Mouse (Mus musculus) common myeloid progenitor, adult 5-6 weeks (primary cell): Measurements from ENCODE around the gene Ccdc155. TPM values are rescaled to one million over a fixed set of nuclear protein-coding genes. Genes with fewer than 3 reads are reported as not detected.
"Not testable (repeated sequence)": the region's sequence is repeated elsewhere in the genome, so short reads cannot be mapped to it uniquely, and the experiment has no call there.

Source experiments
- ATAC-seq: replicated peaks from 2 replicates; pipeline ENCODE4 v1.8.0; 2016; ENCODE audit warnings: low read depth, mild to moderate bottlenecking, moderate TSS enrichment, inconsistent platforms; ENCODE audit not compliant: poor library complexity, severe bottlenecking
- total RNA-seq: library from RNA; stranded (forward); fragments of 200-1000, 187-1606 nt; gene quantifications from 2 replicates; pipeline ENCODE4 v1.2.3, GENCODE M21; 2017

Ccdc155 gene
- total RNA-seq, 1 experiment from 2014 or later = 0.18 TPM

DNA sequence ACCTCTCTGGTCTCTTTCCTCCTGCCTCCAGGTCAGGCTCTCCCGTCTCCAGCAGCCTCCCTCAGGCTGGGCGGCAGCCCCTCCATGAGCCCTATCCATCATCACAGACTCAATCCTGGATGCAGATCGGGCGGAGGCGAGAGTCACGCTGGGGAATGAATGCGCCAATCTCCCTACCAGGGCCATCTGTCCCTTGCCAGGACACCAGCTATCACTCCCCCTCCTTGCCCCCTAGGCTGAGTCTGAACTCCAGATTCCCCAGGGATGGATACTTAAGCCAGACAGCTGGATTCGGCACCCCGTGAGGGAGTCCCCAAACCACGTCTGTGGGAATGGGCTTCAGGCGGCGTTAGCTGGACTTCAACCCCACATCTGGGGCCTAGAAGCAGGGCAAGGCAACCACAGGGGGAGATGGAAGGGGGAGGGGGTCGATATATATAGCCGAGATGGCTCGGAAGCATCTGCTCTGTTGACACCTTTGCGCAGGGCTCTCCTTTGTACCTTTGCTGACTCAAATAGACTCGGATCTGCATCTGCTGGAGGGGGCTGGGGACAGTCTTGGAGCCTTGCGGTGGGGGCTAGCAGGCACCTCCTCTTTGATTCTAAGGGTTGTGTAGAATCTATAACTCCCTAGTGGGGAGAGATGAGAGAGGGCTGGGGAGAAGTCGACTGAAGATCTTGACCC is 36.8 kb downstream of the Ccdc155 start:
- ATAC-seq = no peak

GRCm38 (mm10) chr7:45166950-45167401 is 37.7 kb downstream of the Ccdc155 start:
- no peak for ATAC-seq

DNA sequence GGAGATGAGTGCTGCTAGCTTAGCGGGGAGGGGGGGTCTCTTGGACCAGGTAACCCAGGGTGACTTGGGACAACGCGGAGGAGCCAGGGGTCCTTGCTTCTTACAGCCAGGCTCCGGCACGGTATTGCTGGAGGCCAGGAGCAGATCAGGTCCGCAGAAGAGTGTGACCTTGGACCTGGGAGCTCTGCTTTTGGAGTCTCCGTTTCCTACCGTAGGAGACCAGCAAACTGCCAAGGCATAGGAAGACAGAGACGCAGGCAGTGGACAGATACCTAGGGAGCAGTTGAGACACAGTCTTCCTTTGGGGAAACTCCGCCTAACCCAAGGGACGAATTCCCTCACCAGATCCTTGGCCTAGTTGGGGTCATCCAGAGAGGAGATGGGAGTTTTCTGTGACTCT is 39.0 kb downstream of the Ccdc155 start:
- no peak for ATAC-seq

DNA sequence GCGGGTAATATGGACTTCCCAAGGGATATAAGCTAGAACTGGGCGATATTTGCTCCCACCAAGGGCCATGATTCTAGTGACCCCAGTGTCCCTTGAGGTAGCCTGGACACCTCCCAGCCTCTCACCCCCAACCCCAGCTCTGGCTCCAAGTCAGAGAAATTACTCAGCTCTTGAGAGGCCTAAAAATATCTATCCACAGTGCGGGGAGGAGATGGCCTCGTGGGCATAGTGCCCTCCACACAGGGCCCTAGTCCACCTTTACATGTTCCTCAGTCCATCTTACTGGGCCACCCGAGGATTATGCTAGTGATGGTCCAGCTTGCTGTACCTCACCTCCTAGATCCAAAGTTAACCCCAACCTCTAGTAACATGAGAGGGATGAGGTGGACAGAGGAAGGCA is 39.9 kb downstream of the Ccdc155 start:
- no peak for ATAC-seq

DNA sequence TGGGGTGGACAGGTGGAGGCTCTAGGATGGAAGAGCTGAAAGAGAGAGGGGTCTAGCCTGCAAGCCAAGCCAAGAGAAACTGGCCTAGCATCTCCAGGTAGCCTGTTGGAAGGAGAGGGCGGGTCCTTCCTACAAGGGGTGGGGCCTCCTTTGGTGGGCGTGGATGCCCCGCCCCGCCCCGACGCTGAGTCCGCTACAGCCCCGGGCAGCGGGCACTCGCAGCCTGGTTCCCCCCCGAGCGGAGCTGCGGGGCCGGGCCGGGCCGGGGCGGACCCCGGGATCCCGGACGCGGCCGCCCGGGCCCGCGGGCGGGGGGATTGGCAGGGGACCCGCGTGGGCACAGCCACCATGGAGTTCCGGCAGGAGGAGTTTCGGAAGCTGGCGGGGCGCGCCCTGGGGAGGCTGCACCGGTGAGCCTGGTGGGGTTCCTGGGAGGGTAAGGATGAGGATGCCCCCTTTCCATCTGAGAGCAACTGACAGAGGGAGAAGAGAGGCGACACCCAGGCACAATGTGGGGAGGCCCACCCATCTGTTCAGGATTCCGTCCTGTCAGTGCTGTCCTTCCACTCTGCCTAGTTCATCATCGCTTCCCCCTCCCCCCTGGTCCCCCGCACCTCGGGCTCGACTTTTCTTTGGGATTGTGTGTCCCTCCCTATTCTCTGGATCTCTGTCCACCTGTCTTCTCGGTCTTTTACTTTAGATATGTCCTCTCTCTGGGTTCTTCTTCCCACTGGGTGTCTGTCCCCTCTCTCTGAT is 40.8 kb downstream of the Ccdc155 start, which contains the start of gene Slc17a7:
Gene Slc17a7 (plus strand): TSS at position 215 of the 756 bp plus-strand sequence.
- peak; percentile 36; the same call in 1 of the 2 replicates for ATAC-seq

DNA sequence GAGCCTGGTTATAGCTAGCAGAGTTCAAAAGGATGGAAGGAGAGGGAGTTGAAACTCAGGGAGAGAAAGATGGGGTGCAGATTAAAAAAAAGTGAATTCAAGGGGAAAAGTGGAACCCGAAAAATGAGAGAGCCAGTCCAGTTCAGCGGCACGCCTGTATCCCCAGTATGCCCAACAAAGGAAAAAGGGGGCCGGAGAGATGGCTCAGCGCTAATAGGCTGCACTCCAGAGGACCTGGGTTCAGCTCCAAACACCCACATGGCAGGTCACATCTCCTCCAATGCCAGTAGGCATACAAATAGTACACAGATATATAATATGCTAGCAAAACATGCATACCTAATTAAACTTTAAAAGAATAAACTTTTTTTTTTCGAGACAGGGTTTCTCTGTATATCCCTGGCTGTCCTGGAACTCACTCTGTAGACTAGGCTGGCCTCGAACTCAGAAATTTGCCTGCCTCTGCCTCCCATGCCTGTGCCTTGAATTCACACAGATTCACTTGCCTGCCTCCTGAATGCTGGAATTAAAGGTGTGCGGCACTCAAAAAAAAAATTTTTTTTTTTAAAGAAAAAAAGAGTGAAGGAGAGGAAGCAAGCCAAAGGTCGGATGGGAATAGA is 41.6 kb downstream of the Ccdc155 start:
- no peak for ATAC-seq

- no peak for ATAC-seq
These were observed 42.1 kb downstream of the Ccdc155 start for GRCm38 (mm10) chr7:45162551-45162950.

DNA sequence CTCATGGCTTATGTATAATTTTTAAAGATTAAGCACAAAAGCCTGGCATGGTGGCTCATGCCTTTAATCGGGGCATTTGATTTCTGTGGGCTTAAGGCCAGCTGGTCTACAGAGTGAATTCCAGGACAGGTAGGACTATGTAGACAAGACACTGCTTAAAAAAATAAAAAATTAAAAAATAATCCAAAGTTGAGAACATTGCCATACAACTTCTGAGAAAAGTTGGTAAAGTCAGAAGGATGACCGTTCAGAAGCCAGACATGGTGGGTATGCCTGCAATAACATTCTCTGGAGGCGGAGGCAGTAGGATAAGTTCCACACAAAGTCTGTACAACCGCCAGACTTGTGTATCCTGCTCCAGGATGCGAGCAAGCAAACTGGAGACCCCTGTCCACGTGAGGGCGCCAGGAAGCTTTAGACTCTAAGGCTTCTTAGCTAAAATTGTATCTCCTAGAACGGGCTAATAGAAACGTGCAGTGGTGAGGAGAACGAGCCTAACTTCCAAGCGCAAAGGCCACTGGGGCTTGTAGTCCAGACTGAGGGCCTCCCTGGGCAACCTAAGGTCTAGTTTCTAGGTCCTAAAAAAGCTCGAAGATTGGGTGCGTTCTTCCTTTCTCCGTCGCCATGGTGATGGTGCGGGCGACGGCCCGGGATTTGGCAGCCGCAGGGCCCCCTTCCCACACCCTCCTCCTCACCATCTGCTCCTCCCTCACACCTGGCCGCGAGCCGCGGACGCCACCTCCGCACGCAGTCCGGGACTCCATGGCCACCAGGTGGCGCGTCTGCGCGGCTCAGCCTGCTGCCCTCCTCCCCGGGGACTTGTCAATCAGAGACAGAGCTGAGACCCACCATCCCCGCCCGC is 42.8 kb downstream of the Ccdc155 start:
- peak; percentile 89 for ATAC-seq

DNA sequence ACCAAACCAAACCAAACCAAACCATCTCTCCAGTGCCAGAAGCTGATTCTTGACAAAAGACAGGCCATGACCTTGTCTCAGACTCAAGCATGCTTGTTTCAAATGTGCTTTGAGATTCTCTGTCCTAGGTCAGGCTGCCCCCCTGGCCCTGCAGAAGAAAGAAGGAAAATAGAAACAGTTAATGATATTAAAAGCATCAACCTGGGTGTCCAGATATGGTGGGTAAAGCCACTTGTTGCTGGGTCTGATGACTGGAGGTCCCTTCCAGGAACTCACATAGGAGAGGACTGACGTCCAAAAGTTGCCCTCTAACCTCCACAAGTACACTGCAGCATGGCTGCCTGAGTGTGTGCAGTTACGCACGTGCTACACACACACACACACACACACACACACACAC is 43.8 kb downstream of the Ccdc155 start:
- ATAC-seq = no peak

DNA sequence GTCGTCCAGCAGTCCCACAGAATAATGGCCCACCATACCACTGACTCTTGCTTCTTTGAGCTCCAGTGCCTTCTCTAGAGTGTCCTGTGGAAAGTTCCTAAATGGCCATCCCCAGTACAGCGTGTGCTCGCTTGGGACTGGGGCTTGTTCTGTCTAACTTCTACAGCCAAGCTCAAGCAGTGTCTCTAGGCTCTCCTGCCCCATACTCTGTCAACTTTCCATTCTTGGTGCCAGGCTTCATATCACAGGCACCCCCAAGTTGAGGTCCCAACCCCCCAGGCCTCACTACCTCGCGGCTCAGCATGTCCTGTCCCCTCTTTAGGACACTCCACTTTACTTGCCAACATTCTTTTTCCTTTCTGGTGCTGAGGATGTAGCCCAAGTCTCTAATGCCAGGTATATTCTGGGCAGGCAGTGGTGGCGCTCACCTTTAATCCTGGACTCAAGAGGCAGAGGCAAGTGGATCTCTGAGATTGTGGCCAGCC is 44.3 kb downstream of the Ccdc155 start:
- ATAC-seq = no peak

- ATAC-seq = no peak
These were observed 45.7 kb downstream of the Ccdc155 start for GRCm38 (mm10) chr7:45158991-45159390.

DNA sequence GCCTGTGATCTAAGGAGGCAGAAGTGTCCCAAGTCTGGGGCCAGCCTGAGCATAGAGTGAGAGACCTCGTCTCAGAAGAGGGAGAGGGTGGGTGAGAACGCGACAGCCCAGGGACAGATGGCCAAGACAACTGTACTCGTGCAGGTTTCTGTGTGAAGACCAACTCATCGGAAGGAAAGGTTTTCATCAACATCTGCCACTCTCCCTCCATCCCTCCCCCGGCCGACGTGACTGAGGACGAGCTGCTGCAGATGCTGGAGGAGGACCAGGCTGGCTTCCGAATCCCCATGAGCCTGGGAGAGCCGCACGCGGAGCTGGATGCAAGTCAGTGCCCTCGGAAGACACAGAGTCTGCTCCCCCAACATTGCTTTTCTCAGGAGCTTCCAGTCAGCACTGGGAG is 47.2 kb downstream of the Ccdc155 start:
- no peak for ATAC-seq

DNA sequence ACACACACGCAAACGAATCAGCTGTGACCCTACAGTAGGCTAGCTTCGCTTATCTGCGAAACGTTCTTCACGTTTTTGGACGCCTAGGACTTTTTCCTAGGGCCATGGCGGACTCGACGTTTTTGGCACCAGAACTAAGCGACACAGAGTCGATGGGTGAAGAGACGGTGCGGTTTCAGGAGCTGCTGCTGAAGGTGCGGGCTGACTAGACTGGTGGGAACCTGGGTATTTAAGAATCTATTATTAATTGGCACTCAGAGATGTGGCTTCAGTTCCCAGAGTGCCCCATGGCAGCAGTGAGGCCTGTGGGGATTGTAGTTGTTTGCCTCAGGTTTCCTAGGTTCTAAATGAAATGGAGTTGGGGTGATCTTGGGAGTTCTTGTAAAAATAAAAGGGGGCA is 48.5 kb downstream of the Ccdc155 start:
- no peak for ATAC-seq

DNA sequence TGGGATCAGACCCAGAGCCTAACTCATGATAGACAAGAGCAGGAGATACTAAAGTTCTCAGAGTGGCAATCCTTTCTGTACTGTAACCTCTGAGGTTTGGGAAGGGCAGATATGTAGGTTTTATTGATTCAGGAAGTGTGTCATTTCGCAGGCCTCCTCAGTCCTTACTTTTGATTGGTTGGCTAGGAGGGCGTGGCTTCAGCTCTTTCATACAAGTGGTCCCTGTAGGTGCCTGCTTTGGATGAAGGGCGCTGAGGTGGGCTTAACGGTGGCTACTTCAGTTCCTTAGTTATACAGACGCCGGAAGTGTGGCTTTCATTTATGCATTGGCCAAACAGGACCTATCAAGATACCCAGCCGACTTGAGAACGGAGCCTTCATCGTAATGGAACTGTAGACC is 49.1 kb downstream of the Ccdc155 start:
- ATAC-seq = no peak

DNA sequence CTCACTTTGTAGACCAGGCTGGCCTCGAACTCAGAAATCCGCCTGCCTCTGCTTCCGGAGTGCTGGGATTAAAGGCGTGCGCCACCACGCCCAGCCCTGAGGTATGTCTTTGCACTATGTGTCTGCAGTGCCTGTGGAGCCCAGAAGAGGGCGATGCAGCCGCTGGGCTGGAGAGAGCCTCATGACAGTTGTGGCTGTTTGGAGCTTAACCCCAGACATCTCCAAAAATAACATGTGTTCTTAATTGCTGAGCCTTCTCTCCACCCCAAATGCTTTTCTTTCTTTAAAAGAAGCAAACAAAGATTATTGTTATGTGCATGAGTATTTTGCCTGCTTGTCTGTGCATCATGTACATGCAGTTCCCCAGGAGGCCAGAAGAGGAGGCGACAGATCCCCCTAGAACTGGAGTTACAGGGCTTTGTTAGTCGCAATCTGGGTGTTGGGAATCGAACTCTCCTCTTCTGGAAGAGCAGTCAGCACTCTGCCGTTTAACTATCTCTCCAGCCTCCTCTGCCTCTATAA is 49.6 kb downstream of the Ccdc155 start:
- ATAC-seq = peak; percentile 45; the same call in 1 of the 2 replicates

DNA sequence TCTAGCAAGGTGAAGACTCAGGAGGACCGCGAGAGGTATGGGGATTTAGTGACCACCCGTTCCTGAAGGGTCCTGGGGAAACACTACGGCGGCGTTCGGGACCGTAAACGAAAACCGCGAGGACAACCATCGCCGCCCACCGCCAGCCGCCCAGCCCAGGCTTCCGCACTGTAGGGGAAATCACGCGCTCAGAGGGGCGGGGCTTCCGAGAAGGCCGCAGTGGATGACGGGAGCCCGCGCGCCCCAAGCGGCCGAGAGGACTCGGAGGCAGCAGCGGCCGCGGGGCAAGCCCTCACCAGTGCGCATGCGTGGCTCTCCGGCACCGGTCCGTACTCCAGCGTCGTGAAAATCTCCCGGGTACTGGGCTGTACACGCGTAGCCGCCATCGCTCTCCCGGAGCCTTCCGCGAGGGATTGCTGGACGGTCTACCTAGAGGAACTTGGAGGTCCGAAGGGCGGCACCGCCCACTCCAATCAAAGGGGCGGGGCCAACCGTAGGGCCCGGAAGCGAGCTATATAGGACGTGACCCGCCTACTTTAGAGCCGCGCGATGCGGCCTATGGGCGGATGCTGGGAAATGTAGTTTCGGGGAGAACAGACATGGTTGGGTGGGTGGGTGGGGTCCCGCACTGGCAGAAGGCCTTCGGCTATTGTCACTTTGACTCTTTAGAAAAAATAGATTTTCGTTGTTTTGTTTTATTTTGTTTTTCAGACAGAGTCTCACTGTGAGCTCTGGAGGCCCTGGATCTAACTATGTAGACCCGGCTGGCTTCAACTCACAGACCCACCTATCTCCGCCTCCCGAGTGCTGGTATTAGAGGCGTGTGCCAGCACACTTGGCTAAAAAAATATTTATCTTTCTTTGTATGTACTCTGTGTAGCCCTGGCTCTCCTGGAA is 50.3 kb downstream of the Ccdc155 start, which contains the start of the genes Pih1d1 and Aldh16a1:
Gene Pih1d1 (plus strand): TSS at position 208 of the 897 bp plus-strand sequence.
Gene Aldh16a1 (minus strand): TSS at position 489 of the 897 bp plus-strand sequence.
- peak; percentile 90 for ATAC-seq

- no peak for ATAC-seq
These were observed 51.1 kb downstream of the Ccdc155 start for GRCm38 (mm10) chr7:45153586-45153985.

DNA sequence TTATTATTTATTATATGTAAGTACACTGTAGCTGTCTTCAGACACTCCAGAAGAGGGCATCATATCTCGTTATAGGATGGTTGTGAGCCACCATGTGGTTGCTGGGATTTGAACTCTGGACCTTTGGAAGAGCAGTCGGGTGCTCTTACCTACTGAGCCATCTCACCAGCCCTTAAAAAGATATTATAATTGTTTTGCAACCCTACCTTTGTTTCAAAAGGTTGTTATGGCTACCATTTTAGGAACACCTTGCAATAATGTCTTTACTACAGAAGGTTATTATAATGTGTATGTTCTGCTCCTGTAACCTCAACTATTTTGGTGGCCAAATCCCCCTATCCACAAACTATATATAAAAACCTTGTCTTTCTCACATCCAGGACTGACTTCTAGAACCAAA is 51.6 kb downstream of the Ccdc155 start:
- ATAC-seq = not testable (repeated sequence)
